Mouse (Mus musculus): ENCODE measurements around the gene Fam135a.
"Not testable (repeated sequence)": the region's sequence is repeated elsewhere in the genome, so short reads cannot be mapped to it uniquely, and the experiment has no call there.

Gene Fam135a

GRCm38 (mm10) chr1:24066706-24067105 lies 33.4 kb downstream of the Fam135a start:
- DNase-seq (ENCODE audit: low spot score): no peak

- DNase-seq (ENCODE audit: low spot score): no peak
These were observed 44.4 kb downstream of the Fam135a start for GRCm38 (mm10) chr1:24055706-24056105.

- no peak for DNase-seq (ENCODE audit: low spot score)
These were observed 53.2 kb downstream of the Fam135a start for GRCm38 (mm10) chr1:24046730-24047510.

- DNase-seq (ENCODE audit: low spot score): peak; percentile 21
These were observed 54.5 kb downstream of the Fam135a start for GRCm38 (mm10) chr1:24045627-24046026.

- no peak for DNase-seq (ENCODE audit: low spot score)
These were observed 57.1 kb downstream of the Fam135a start for GRCm38 (mm10) chr1:24043007-24043406.

- DNase-seq (ENCODE audit: low spot score): no peak
These were observed 66.2 kb downstream of the Fam135a start for GRCm38 (mm10) chr1:24033759-24034423.

GRCm38 (mm10) chr1:24010821-24011220 lies 89.3 kb downstream of the Fam135a start:
- no peak for DNase-seq (ENCODE audit: low spot score)

- no peak for DNase-seq (ENCODE audit: low spot score)
These were observed 90.1 kb downstream of the Fam135a start for GRCm38 (mm10) chr1:24010016-24010415.

GRCm38 (mm10) chr1:24007621-24008020 lies 92.5 kb downstream of the Fam135a start:
- DNase-seq (ENCODE audit: low spot score): no peak

- DNase-seq (ENCODE audit: low spot score): peak; percentile 88
These were observed 94.9 kb downstream of the Fam135a start, which contains the start of gene Sdhaf4 for GRCm38 (mm10) chr1:24005070-24005804. Sdhaf4 (minus strand) TSS chr1:24005656.

GRCm38 (mm10) chr1:23999318-23999717 lies 100.8 kb downstream of the Fam135a start:
- no peak for DNase-seq (ENCODE audit: low spot score)

GRCm38 (mm10) chr1:23998866-23999265 lies 101.3 kb downstream of the Fam135a start:
- no peak for DNase-seq (ENCODE audit: low spot score)

- no peak for DNase-seq (ENCODE audit: low spot score)
These were observed 101.9 kb downstream of the Fam135a start for GRCm38 (mm10) chr1:23998120-23998810.

- no peak for DNase-seq (ENCODE audit: low spot score)
These were observed 102.6 kb downstream of the Fam135a start for GRCm38 (mm10) chr1:23997493-23997892.

GRCm38 (mm10) chr1:23995420-23995819 lies 104.7 kb downstream of the Fam135a start:
- DNase-seq (ENCODE audit: low spot score): no peak

GRCm38 (mm10) chr1:23983118-23983517 lies 117.0 kb downstream of the Fam135a start:
- DNase-seq (ENCODE audit: low spot score): no peak

GRCm38 (mm10) chr1:23978281-23978680 lies 121.9 kb downstream of the Fam135a start:
- no peak for DNase-seq (ENCODE audit: low spot score)

GRCm38 (mm10) chr1:23971159-23971558 lies 129.0 kb downstream of the Fam135a start:
- DNase-seq (ENCODE audit: low spot score): not testable (repeated sequence)

GRCm38 (mm10) chr1:23968027-23968725 lies 132.0 kb downstream of the Fam135a start:
- DNase-seq (ENCODE audit: low spot score): no peak

- DNase-seq (ENCODE audit: low spot score): no peak
These were observed 133.9 kb downstream of the Fam135a start for GRCm38 (mm10) chr1:23966226-23966625.
